Mouse (Mus musculus) hindlimb bud, embryonic 11.5 days (tissue): ENCODE measurements at regions not wholly inside any gene's neighbourhood (a gene's known extent, or its start where the extent isn't known, plus 50 kb on each side); places are given as distances from the start of the nearest gene placed in this dataset.
"Not testable (repeated sequence)": the region's sequence is repeated elsewhere in the genome, so short reads cannot be mapped to it uniquely, and the experiment has no call there.

Source experiments
- DNase-seq: peaks from one replicate; pipeline ENCODE4 v3.0.0-alpha.2; 2012; ENCODE audit warnings: low read depth, low spot score; ENCODE audit errors: extremely low spot score

- DNase-seq: no peak
These were observed 118.9 kb upstream of the Klf4 start for GRCm38 (mm10) chr4:55651051-55651763.

- no peak for DNase-seq
These were observed 117.9 kb upstream of the Klf4 start for GRCm38 (mm10) chr4:55650186-55650585.

- no peak for DNase-seq
These were observed 116.1 kb upstream of the Klf4 start for GRCm38 (mm10) chr4:55648376-55648775.

GRCm38 (mm10) chr4:55645432-55645831 lies 113.2 kb upstream of the Klf4 start:
- DNase-seq: no peak

GRCm38 (mm10) chr4:55644895-55645294 lies 112.6 kb upstream of the Klf4 start:
- DNase-seq: no peak

GRCm38 (mm10) chr4:55634946-55635511 lies 102.8 kb upstream of the Klf4 start:
- DNase-seq: no peak

GRCm38 (mm10) chr4:55631157-55631556 lies 98.9 kb upstream of the Klf4 start:
- DNase-seq: no peak

GRCm38 (mm10) chr4:55630215-55630614 lies 97.9 kb upstream of the Klf4 start:
- not testable (repeated sequence) for DNase-seq

GRCm38 (mm10) chr4:55624779-55625178 lies 92.5 kb upstream of the Klf4 start:
- no peak for DNase-seq

GRCm38 (mm10) chr4:55623151-55623760 lies 91.0 kb upstream of the Klf4 start:
- no peak for DNase-seq

GRCm38 (mm10) chr4:55622651-55623050 lies 90.4 kb upstream of the Klf4 start:
- no peak for DNase-seq

- DNase-seq: no peak
These were observed 87.6 kb upstream of the Klf4 start for GRCm38 (mm10) chr4:55619891-55620290.

- no peak for DNase-seq
These were observed 83.5 kb upstream of the Klf4 start for GRCm38 (mm10) chr4:55615808-55616207.

- DNase-seq: no peak
These were observed 81.3 kb upstream of the Klf4 start for GRCm38 (mm10) chr4:55613523-55613922.

- DNase-seq: no peak
These were observed 78.7 kb upstream of the Klf4 start for GRCm38 (mm10) chr4:55610998-55611397.

- no peak for DNase-seq
These were observed 76.9 kb upstream of the Klf4 start for GRCm38 (mm10) chr4:55609214-55609613.

GRCm38 (mm10) chr4:55605541-55605940 lies 73.3 kb upstream of the Klf4 start:
- DNase-seq: no peak

- DNase-seq: no peak
These were observed 72.6 kb upstream of the Klf4 start for GRCm38 (mm10) chr4:55604915-55605314.

- DNase-seq: no peak
These were observed 71.7 kb upstream of the Klf4 start for GRCm38 (mm10) chr4:55603821-55604435.

- no peak for DNase-seq
These were observed 62.9 kb upstream of the Klf4 start for GRCm38 (mm10) chr4:55595203-55595602.

GRCm38 (mm10) chr4:55594699-55595098 lies 62.4 kb upstream of the Klf4 start:
- DNase-seq: no peak

- no peak for DNase-seq
These were observed 60.9 kb upstream of the Klf4 start for GRCm38 (mm10) chr4:55593132-55593531.
